Comparison of ENCODE assay signal across 8 mouse cellular contexts in the genomic region with DNA sequence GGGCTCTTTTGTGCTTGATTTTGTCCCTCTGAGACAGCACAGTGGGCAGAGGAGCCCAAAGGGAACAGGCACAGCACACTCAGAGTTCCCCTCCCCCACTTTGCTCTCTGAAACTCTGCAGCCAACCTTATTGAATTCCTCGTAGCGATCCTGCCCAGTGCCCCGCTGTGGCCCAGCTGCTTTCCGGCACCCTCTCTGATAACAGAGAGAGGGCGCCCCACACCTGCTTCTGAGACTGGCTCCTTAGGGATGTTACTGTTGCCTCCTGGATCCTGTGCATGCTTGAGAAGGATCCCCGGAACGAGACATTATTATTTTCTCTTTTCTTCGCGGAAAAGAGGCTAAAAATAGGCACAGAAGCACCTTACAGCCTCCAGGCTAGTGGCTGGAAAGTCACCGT.
DNase-seq lines count a peak whose midpoint lies in the region; ATAC-seq and TF ChIP-seq lines count a peak whose summit lies in the region.

No protein-coding gene starts in this region.

- ATAC-seq in forebrain, embryonic 12.5 days (ENCODE audit: low FRiP score): peak; percentile 82
- ATAC-seq in hindbrain, embryonic 11.5 days (ENCODE audit: low FRiP score): peak; percentile 76
- ATAC-seq in lung, embryonic 14.5 days (ENCODE audit: insufficient read depth): no peak

- H3K9me3 ChIP-seq in E14TG2a.4 (ENCODE audit: low read length): no peaks in the 10 kb centered on the region
- no peaks in the 10 kb centered on the region for H3K9me3 ChIP-seq in forebrain, embryonic 12.5 days
- no peaks in the 10 kb centered on the region for H3K9me3 ChIP-seq in hindbrain, embryonic 11.5 days (ENCODE audit: control insufficient read depth, low read length)
- H3K9me3 ChIP-seq in lung, embryonic 14.5 days (ENCODE audit: low read depth, low read length): no peaks in the 10 kb centered on the region

- peak overlapping the region; percentile 60 for H3K9ac ChIP-seq in forebrain, embryonic 12.5 days
- peak overlapping the region; percentile 72 for H3K9ac ChIP-seq in hindbrain, embryonic 11.5 days (ENCODE audit: low read depth, low read length)
- H3K9ac ChIP-seq in lung, embryonic 14.5 days: peak overlapping the region; percentile 24; the same call in 1 of the 2 replicates

- peak overlapping the region; percentile 69 for H3K4me3 ChIP-seq in E14TG2a.4 (replicated peaks; ENCODE audit: low read length)
- H3K4me3 ChIP-seq in forebrain, embryonic 12.5 days (replicated peaks): peak overlapping the region; percentile 45
- peak overlapping the region; percentile 40 for H3K4me3 ChIP-seq in hindbrain, embryonic 11.5 days (ENCODE audit: low read depth, low read length)
- H3K4me3 ChIP-seq in lung, embryonic 14.5 days (ENCODE audit: low read depth, low read length): peak overlapping the region; percentile 34

- H3K4me2 ChIP-seq in forebrain, embryonic 12.5 days: peak overlapping the region; percentile 85
- H3K4me2 ChIP-seq in hindbrain, embryonic 11.5 days (replicated peaks; ENCODE audit: low read depth, low read length): peak overlapping the region; percentile 89
- peak overlapping the region; percentile 79 for H3K4me2 ChIP-seq in lung, embryonic 14.5 days

- H3K27ac ChIP-seq in forebrain, embryonic 12.5 days: peak overlapping the region; percentile 76
- peak overlapping the region; percentile 87 for H3K27ac ChIP-seq in hindbrain, embryonic 11.5 days (ENCODE audit: low read depth, low read length)
- no peak overlapping the region for H3K27ac ChIP-seq in lung, embryonic 14.5 days (ENCODE audit: low read depth)

- peaks cover 38% of the 10 kb centered on the region for H3K4me1 ChIP-seq in E14TG2a.4 (replicated peaks; ENCODE audit: low read depth, low read length)
- H3K4me1 ChIP-seq in forebrain, embryonic 12.5 days: peaks cover 31% of the 10 kb centered on the region
- no peaks in the 10 kb centered on the region for H3K4me1 ChIP-seq in hindbrain, embryonic 11.5 days (replicated peaks; ENCODE audit: control insufficient read depth, insufficient read depth, low read length)
- no peaks in the 10 kb centered on the region for H3K4me1 ChIP-seq in lung, embryonic 14.5 days (ENCODE audit: insufficient read depth)

- DNase-seq in brain, adult 2 months (ENCODE audit: low read depth, low spot score): peak; percentile 88
- DNase-seq in hindbrain, embryonic 11.5 days (ENCODE audit: low spot score): peak; percentile 83
- peak; percentile 66 for DNase-seq in layer of hippocampus, adult 9-11 months
- peak; percentile 53 for DNase-seq in lung, embryonic 14.5 days
- DNase-seq in right cerebral cortex, postnatal 14 days: peak; percentile 66
- no peak for DNase-seq in spleen, postnatal 10 days (ENCODE audit: low spot score in 2 of 2)

- no peaks in the 10 kb centered on the region for H3K27me3 ChIP-seq in E14TG2a.4 (ENCODE audit: insufficient read depth, low read length)
- H3K27me3 ChIP-seq in forebrain, embryonic 12.5 days: no peaks in the 10 kb centered on the region
- no peaks in the 10 kb centered on the region for H3K27me3 ChIP-seq in hindbrain, embryonic 11.5 days (ENCODE audit: control insufficient read depth, insufficient read depth, low read length)
- no peaks in the 10 kb centered on the region for H3K27me3 ChIP-seq in lung, embryonic 14.5 days (ENCODE audit: insufficient read depth, low read length)

- H3K36me3 ChIP-seq in E14TG2a.4 (ENCODE audit: insufficient read depth, low read length): no peaks in the 10 kb centered on the region
- no peaks in the 10 kb centered on the region for H3K36me3 ChIP-seq in forebrain, embryonic 12.5 days (replicated peaks)
- H3K36me3 ChIP-seq in hindbrain, embryonic 11.5 days (ENCODE audit: control insufficient read depth, insufficient read depth, low read length): no peaks in the 10 kb centered on the region
- no peaks in the 10 kb centered on the region for H3K36me3 ChIP-seq in lung, embryonic 14.5 days (ENCODE audit: insufficient read depth)

- 0% methylated on average over 10 of the region's 10 CpGs for WGBS in forebrain, embryonic 12.5 days
- 0% methylated on average over 10 of the region's 10 CpGs for WGBS in hindbrain, embryonic 11.5 days
- 0% methylated on average over 10 of the region's 10 CpGs for WGBS in lung, embryonic 14.5 days

- peak; percentile 5; the same call in 1 of the 2 replicates for TF ChIP-seq CTCF in E14TG2a.4 (conservative IDR thresholded peaks at IDR 0.05; ENCODE audit: low read length)
- peak; percentile 56 for TF ChIP-seq CTCF in lung, embryonic 14.5 days (IDR thresholded peaks at IDR 0.05; ENCODE audit: low read depth)

Comparison
In these comparisons a context has a peak if more than half of its experiments do, and no peak if none do; other contexts are left out.
1. DNase-seq: peak in brain, adult 2 months (single experiment), hindbrain, embryonic 11.5 days (single experiment), layer of hippocampus, adult 9-11 months (single experiment), lung, embryonic 14.5 days (single experiment) and right cerebral cortex, postnatal 14 days (single experiment); none in spleen, postnatal 10 days (0 of 2).
2. Peak in every context shown above with its lines, with median percentiles within 50 percentile points of each other: H3K4me3 ChIP-seq, H3K4me2 ChIP-seq and H3K9ac ChIP-seq.